Mouse (Mus musculus): ENCODE data around the gene Fam189a1. TPM values are rescaled to one million over a fixed set of nuclear protein-coding genes. Genes with fewer than 3 reads are reported as not detected.

The Fam189a1 gene
- total RNA-seq, 2 experiments from 2014 or later: not detected

GRCm38 (mm10) chr7:65049236-65049954 is 107.0 kb downstream of the Fam189a1 start:
- DNase-seq: no peak
- intact Hi-C loops (cut with DNase I): no loop called here

- no peak for DNase-seq
- intact Hi-C loops (cut with DNase I): no loop called here
These were observed 108.7 kb downstream of the Fam189a1 start for GRCm38 (mm10) chr7:65047700-65048099.

DNA sequence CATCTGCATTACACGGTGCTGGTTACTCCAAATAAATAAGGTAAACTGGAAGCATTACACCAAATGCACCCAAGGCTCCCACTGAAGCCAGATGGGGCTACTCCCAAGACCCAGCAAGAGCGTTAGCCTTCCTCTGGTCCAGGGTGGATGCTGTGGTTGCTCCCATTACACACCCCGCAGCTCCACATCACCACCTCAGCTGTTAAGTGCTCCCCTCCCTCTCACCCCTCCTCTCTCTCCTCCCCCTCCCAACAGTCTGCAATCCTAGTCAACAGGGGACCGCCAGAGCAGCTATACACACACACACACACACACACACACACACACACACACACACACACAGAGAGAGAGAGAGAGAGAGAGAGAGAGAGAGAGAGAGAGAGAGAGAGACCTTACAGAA is 109.7 kb downstream of the Fam189a1 start:
- intact Hi-C loops (cut with DNase I): no loop called here
- no peak for DNase-seq

- DNase-seq: no peak
- intact Hi-C loops (cut with DNase I): no loop called here
These were observed 112.1 kb downstream of the Fam189a1 start for GRCm38 (mm10) chr7:65044280-65044679.

- DNase-seq: no peak
- intact Hi-C loops (cut with DNase I): no loop called here
These were observed 115.3 kb downstream of the Fam189a1 start for GRCm38 (mm10) chr7:65041106-65041505.

DNA sequence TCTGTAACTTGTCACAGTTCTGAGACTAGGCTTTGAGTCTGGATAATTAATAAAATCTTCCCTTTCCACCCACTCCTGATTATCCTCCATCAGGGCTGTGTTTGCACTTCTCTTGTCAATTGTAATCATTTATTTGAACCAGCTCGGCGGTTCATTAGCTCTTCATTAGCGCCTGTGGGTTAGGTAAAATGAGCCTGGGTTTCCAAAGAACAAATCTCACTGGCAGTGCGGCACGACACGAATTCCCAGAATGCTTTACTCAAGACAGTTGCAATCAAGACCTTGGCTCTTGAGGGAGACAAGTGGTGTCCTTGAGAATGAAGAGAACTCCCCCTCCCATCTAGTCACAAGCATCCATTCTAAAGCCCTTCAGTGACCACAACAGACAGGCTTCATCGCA is 124.6 kb downstream of the Fam189a1 start:
- DNase-seq: no peak
- intact Hi-C loops (cut with DNase I): no loop called here

DNA sequence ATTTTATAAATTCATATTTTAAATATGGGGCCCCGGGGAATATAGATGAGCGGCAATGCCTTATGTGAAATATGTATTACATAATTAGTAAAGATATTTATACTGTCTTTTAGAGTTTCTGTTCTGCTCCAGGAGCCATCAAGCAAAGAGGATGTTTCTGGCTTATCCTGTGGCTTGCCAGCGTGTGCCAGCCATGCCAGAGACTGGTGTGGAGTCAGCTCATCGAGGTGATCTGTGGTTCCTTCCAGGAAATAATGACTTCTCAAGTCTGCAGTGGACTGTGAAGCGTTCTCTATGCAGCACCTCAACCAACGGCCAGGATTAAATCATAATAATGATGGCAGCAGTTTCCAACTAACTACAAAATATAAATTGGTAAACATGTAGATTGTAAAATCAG is 125.2 kb downstream of the Fam189a1 start:
- intact Hi-C loops (cut with DNase I): no loop called here
- DNase-seq: no peak

DNA sequence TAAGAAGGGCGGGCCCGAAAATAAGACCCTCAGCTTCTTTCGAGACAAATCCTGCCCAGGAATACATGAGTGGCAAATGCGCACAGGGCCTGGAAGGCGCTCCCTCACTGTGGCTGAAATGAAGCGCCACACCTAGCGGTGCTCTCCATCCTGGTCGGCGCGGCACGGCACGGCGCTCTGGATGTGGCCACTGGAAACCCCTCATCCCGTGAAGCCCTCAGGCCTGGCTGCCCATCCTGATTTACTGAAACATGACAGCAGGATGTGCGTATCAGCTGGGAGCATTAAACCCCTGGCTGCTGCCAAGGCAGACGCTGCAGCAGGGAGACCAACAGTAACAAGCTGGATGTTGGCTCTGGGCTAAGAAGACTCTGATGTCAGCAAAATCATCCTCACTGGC is 126.4 kb downstream of the Fam189a1 start:
- no peak for DNase-seq
- intact Hi-C loops (cut with DNase I): no loop called here

DNA sequence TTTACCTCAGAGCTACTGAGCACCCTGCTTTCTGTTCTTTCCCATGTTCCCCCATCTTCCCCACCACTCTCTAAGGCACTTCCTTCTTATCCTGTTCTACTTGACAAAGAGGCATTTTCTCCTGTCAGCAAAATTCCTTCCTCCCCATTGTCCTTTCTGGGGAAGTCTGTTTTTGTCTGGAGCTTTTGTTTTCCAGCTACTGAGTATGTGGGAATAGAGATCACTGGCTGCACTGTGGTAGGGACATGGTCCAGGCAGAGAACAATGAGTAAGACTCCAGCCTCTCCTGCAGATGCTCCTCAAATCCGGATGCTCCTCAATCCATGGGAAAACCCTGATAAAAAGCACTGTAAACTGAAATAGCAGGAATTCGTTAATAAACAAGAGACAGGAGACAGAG is 135.1 kb downstream of the Fam189a1 start:
- intact Hi-C loops (cut with DNase I): no loop called here
- DNase-seq: no peak

DNA sequence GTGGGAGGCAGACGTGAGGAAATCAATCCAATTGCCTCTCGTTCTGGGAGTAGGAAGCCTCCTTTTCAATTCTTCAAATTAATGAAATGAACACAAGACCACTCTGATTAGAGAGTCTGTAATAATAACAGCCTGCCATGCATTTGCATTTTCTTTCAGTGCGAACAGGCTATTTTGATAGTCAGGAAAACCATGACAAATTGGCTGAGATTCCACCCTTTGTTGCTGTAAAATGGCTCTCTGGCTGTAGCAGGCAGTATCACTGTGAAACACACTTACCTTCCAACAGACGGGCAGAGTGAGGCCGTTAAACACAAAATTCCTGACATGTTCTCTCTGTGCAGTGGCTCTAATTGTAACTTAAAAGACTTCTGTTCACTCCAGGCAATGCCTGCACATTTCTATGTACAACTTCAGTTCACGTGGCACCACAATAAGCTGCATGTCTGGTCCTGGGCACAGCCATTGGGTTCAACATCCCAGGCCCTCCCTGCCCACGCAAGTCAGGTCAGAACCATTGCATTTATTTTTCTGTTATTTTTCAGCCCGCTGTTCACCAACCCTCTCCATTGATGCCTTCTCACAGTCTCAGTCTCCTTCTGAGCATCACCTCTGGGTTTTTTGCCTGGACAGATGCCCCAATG is 138.2 kb downstream of the Fam189a1 start:
- intact Hi-C loops (cut with DNase I): no loop called here
- no peak for DNase-seq

DNA sequence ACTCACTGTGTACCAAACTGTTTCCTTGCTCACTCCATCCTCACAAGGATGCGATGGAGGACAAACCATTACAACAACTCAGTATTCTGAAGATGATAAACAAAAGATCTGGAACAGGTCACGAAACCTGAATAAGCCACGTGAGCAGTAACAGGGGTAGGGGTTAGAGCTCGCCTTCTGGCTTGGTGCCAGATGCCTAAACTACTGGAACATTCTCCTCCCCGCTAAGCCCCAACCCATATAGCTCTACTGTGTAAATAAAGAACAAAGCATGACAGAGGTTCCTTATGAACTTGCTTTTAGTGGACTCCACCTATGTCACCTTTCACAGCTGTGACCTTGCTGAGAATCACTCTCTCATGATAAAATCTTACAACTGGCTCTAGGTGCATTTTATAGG is 139.0 kb downstream of the Fam189a1 start:
- intact Hi-C loops (cut with DNase I): no loop called here
- no peak for DNase-seq

- intact Hi-C loops (cut with DNase I): no loop called here
- DNase-seq: no peak
These were observed 145.2 kb downstream of the Fam189a1 start for GRCm38 (mm10) chr7:65011133-65011532.

- intact Hi-C loops (cut with DNase I): no loop called here
These were observed 146.1 kb downstream of the Fam189a1 start for GRCm38 (mm10) chr7:65010275-65010674.

GRCm38 (mm10) chr7:65005731-65006130 is 150.6 kb downstream of the Fam189a1 start:
- DNase-seq: no peak
- intact Hi-C loops (cut with DNase I): no loop called here

More at GRCm38 (mm10) chr7:65010275-65010674, 146.1 kb downstream of the Fam189a1 start:
- DNase-seq: no peak

- no peak for DNase-seq
- intact Hi-C loops (cut with DNase I): no loop called here
These were observed 156.6 kb downstream of the Fam189a1 start for GRCm38 (mm10) chr7:64999718-65000214.

GRCm38 (mm10) chr7:64997743-64998142 is 158.6 kb downstream of the Fam189a1 start:
- no peak for DNase-seq
- intact Hi-C loops (cut with DNase I): no loop called here

- DNase-seq: no peak
- intact Hi-C loops (cut with DNase I): no loop called here
These were observed 160.4 kb downstream of the Fam189a1 start for GRCm38 (mm10) chr7:64995946-64996444.

DNA sequence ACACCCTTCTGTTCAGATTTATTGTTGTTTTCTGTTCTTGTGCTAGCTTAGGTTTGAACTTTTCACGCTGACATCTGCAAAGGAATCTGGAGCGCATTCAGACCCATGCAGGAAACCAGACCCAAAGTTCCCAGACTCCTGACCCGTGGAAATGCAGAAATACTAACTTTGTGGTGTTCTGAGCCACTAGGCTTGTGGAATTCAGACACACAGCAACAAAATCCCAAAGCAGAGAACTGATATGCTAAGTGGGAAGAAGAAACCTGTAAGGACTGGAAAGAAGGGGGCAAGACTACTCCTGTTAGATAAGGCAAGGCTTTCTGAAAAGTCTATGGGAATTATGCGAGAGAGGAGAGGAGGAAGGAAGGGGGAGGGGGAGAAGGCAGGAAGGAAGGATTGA is 167.0 kb downstream of the Fam189a1 start:
- intact Hi-C loops (cut with DNase I): no loop called here
- no peak for DNase-seq

- no peak for DNase-seq
- intact Hi-C loops (cut with DNase I): no loop called here
These were observed 168.4 kb downstream of the Fam189a1 start for GRCm38 (mm10) chr7:64988015-64988414.

GRCm38 (mm10) chr7:64984468-64985120 is 171.8 kb downstream of the Fam189a1 start:
- DNase-seq: no peak
- intact Hi-C loops (cut with DNase I): no loop called here

GRCm38 (mm10) chr7:64981511-64982235 is 174.7 kb downstream of the Fam189a1 start:
- no peak for DNase-seq
- intact Hi-C loops (cut with DNase I): no loop called here
